Mouse (Mus musculus) cerebellum, adult 9-10 months (tissue): ENCODE data around the gene Nbr1.

Source experiments
- DNase-seq: peaks from one replicate; pipeline ENCODE4 v3.0.0; 2022

Gene Nbr1

GRCm38 (mm10) chr11:101551751-101552475 is at the start of gene Nbr1, which contains the start of gene Brca1:
Gene Nbr1, plus strand, starts transcription at chr11:101552149.
Gene Brca1, minus strand, starts transcription at chr11:101551955.
- DNase-seq, result peak; percentile 97

GRCm38 (mm10) chr11:101506269-101506780 is 45.6 kb upstream of the Nbr1 start:
- no peak for DNase-seq

GRCm38 (mm10) chr11:101507090-101507489 is 44.9 kb upstream of the Nbr1 start:
- no peak for DNase-seq

GRCm38 (mm10) chr11:101518937-101519336 is 33.0 kb upstream of the Nbr1 start:
- no peak for DNase-seq

- DNase-seq, result no peak
These were observed 32.6 kb upstream of the Nbr1 start for GRCm38 (mm10) chr11:101519364-101519763.

GRCm38 (mm10) chr11:101524446-101524845 is 27.5 kb upstream of the Nbr1 start:
- DNase-seq, result no peak

- no peak for DNase-seq
These were observed 26.9 kb upstream of the Nbr1 start for GRCm38 (mm10) chr11:101525056-101525455.

- DNase-seq, result no peak
These were observed 25.9 kb upstream of the Nbr1 start for GRCm38 (mm10) chr11:101525936-101526595.

- DNase-seq, result no peak
These were observed 25.3 kb upstream of the Nbr1 start for GRCm38 (mm10) chr11:101526686-101527085.

- DNase-seq, result no peak
These were observed 8.4 kb upstream of the Nbr1 start for GRCm38 (mm10) chr11:101543533-101543932.

GRCm38 (mm10) chr11:101544132-101544531 is 7.8 kb upstream of the Nbr1 start:
- no peak for DNase-seq

GRCm38 (mm10) chr11:101548526-101548925 is 3.4 kb upstream of the Nbr1 start:
- DNase-seq, result no peak

- peak; percentile 99 for DNase-seq
These were observed 739 bp downstream of the Nbr1 start for GRCm38 (mm10) chr11:101552476-101553300.

GRCm38 (mm10) chr11:101553354-101553930 is 1.5 kb downstream of the Nbr1 start:
- peak; percentile 45 for DNase-seq

GRCm38 (mm10) chr11:101556541-101556940 is 4.6 kb downstream of the Nbr1 start:
- DNase-seq, result no peak

- DNase-seq, result no peak
These were observed 5.0 kb downstream of the Nbr1 start for GRCm38 (mm10) chr11:101556954-101557353.

GRCm38 (mm10) chr11:101562391-101562790 is 10.4 kb downstream of the Nbr1 start:
- peak; percentile 43 for DNase-seq

- DNase-seq, result no peak
These were observed 16.5 kb downstream of the Nbr1 start for GRCm38 (mm10) chr11:101568421-101568820.

GRCm38 (mm10) chr11:101576116-101576515 is 24.2 kb downstream of the Nbr1 start:
- DNase-seq, result no peak

GRCm38 (mm10) chr11:101581081-101581764 is 29.3 kb downstream of the Nbr1 start:
- no peak for DNase-seq

GRCm38 (mm10) chr11:101582054-101583035 is 30.4 kb downstream of the Nbr1 start, which contains the start of gene Tmem106a:
Gene Tmem106a, plus strand, starts transcription at chr11:101582242.
- DNase-seq, result no peak
